Mouse (Mus musculus): ENCODE measurements around the gene Abcd2. TPM values are rescaled to one million over a fixed set of nuclear protein-coding genes. Genes with fewer than 3 reads are reported as not detected.

Abcd2 gene
- total RNA-seq, 2 experiments from 2014 or later, result 15.3 to 22.4 TPM

GRCm38 (mm10) chr15:91161153-91161552 is 30.4 kb downstream of the Abcd2 start:
- DNase-seq, result no peak

GRCm38 (mm10) chr15:91153311-91153710 is 38.3 kb downstream of the Abcd2 start:
- no peak for DNase-seq

- DNase-seq, result peak; percentile 25
Measured at GRCm38 (mm10) chr15:91152592-91152991, 39.0 kb downstream of the Abcd2 start.

- DNase-seq, result no peak
Measured at GRCm38 (mm10) chr15:91124584-91124983, 67.0 kb downstream of the Abcd2 start.

GRCm38 (mm10) chr15:91112555-91113209 is 78.9 kb downstream of the Abcd2 start:
- DNase-seq, result no peak

GRCm38 (mm10) chr15:91108102-91108659 is 83.4 kb downstream of the Abcd2 start:
- no peak for DNase-seq

GRCm38 (mm10) chr15:91104934-91105333 is 86.7 kb downstream of the Abcd2 start:
- DNase-seq, result no peak

- DNase-seq, result no peak
Measured at GRCm38 (mm10) chr15:91104276-91104675, 87.3 kb downstream of the Abcd2 start.

- no peak for DNase-seq
Measured at GRCm38 (mm10) chr15:91103814-91104213, 87.8 kb downstream of the Abcd2 start.

DNA sequence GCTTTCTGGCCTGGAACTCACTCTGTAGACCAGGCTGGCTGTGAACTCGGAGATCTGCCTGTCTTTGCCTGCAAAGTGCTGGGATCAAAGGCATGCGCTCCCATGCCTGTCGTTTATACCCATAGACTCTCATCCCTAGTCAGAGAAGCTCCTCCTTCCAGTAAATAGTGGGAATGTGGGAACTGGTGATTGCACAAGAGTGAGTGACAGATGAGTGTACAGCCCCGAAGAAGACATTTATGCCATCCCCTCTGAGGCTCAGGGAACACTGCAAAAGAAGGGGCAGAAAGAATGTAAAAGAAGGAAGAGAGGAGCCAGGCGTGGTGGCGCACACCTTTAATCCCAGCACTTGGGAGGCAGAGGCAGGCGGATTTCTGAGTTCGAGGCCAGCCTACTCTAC is 88.3 kb downstream of the Abcd2 start:
- DNase-seq, result no peak

- no peak for DNase-seq
Measured at GRCm38 (mm10) chr15:91096606-91097005, 95.0 kb downstream of the Abcd2 start.

Other genes starting within 250 kb of the Abcd2 start
- 10 to 100 TPM; 18.2 to 18.9 TPM for gene Kif21a, start 141.9 kb downstream of the Abcd2 start, total RNA-seq (2021)
- gene CN725425, start 7.7 kb upstream of the Abcd2 start, total RNA-seq (2021), result not detected

Measured in adrenal gland, postnatal 10 days (tissue).